Mouse (Mus musculus) embryonic fibroblast, embryonic 13.5 days (primary cell): ENCODE measurements around the gene Fscn1.

Source experiments
- CTCF ChIP-seq: IDR thresholded peaks from 2 replicates; pipeline ENCODE4 v1.5.1; 2011; ENCODE audit warnings: mild to moderate bottlenecking, control low read depth, low read length, moderate library complexity, borderline replicate concordance; ENCODE audit not compliant: insufficient read depth
- POLR2A ChIP-seq: IDR thresholded peaks from 2 replicates; pipeline ENCODE4 v1.6.1; 2011; ENCODE audit warnings: low read depth, mild to moderate bottlenecking, control low read depth, low read length, moderate library complexity

DNA sequence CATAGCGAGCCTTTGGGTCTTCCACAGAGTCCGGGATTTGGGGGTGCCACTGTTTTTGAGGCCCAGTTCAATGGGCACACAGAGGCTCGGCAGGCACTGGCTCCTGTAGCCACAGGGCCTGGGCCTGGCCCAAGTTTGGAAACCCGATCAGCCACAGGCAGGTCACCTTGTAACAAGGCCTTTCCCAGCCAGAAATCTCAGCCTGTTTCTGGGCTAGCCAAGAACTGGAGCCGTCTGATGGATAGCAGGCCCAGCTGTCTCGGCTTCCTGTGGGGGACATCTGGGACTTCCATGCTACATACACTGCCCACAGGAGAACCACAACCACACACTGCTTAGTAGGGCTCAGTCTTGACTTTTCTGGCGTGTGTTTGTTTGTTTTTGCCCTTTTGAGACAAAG lies 43.5 kb upstream of the Fscn1 start:
- TF ChIP-seq POLR2A (no peak), CTCF (no peak)
